Mouse (Mus musculus) liver, adult 2 months (tissue): Measurements from ENCODE around the gene Syt8.

Experiments
- CTCF ChIP-seq: fragments of 200-500 bp; IDR thresholded peaks from 2 replicates; pipeline ENCODE4 v1.5.1; 2011; ENCODE audit warnings: low read depth, low read length, control low read depth
- POLR2A ChIP-seq: fragments of 200-500 bp; IDR thresholded peaks from 2 replicates; pipeline ENCODE4 v1.6.1; 2011; ENCODE audit warnings: low read length, control low read depth; ENCODE audit not compliant: insufficient read depth; ENCODE audit errors: extremely low read depth

GRCm38 (mm10) chr7:142483136-142483535 lies 48.5 kb downstream of the Syt8 start:
- TF ChIP-seq CTCF (no peak), POLR2A (no peak)
